Mouse (Mus musculus) spleen, embryonic (tissue): ENCODE results near the gene Wnt3.

Source experiments
- CTCF ChIA-PET: fragments of 350-600 bp; sonication (Branson Sonifier 250); formaldehyde crosslinking; loops from one replicate; lab custom pipeline; 2022; lab: Charles Lee

Gene Wnt3

DNA sequence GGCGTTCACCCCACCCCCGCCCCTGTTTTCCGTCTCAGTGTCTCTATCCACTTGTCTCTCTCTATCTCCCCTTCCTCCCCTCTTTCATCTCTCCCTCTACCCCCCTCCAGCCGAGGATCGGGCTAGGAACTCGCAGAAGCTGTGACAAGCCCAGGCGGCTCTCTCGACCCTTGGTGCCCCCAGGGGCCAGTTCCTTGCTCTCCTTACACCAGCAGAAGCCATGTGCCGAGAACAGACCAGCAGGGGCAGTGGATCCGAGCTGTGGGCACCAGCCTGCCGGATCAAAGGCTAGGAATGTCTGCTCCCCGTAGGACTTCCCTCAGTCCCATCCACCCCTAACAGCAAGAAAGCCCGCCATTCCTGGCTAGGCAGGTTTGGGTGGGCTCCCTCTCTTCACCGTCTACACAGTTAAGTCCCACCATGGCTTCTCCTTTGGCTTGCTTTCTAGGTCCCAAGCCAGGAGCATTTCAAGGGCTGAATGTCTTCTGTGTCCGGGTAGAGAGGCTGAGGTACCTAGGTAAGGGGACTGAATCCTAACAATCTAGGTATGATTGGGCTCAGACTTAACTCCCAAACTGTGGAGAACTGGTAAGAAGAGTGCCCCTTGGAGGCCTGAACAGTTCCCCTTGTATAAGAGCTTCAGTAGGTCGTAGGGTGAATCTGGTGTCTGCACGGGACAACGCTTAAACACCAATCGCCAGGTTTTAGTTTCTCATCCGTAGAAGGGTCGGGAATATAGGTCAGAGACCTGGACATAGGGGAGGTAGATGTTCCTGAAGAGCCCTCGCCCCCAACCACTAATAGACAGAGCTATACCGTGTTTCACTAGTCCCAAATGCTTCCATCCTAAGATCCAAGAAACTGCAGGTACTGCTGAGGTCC lies 1.2 kb upstream of the Wnt3 start:
- CTCF ChIA-PET = no interaction called here

DNA sequence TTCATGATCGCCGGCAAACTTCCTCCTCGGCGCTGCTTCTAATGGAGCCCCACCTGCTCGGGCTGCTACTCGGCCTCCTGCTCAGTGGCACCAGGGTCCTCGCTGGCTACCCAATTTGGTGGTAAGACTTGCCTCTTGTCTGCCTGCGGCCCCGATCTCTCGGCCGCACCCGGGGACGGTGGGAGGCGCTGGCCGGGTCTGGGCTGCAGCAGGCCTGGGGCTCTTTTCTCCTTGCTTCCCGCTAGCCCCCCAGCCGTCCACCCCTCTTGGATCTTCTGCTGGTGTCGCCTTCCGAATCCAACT lies 229 bp downstream of the Wnt3 start:
- CTCF ChIA-PET = no interaction called here

DNA sequence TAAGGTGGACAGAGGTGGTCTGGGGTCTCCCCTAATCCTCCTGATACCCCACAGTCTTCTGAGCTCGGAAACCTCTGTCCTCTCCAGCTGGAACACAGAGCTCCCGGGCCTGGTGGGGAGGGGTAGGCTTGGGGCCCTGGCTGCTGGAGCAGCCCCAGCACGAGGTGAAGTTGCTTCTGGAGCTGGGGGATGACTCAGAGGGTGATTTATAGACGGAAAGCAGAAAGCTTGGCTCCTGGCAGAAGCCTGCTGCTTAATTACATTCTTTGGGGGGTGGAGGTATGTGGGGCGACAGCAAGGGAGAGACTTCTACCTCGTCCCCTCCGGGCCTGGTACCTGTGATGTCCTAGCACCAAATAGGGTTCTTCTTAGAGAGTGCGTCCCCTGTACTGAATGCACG lies 6.2 kb downstream of the Wnt3 start:
- CTCF ChIA-PET = interaction anchor here (0.6 kb wide), 2 partner anchors 102 to 1390 kb away, joined by 3 to 6 read pairs; no protein-coding TSS in a partner anchor

DNA sequence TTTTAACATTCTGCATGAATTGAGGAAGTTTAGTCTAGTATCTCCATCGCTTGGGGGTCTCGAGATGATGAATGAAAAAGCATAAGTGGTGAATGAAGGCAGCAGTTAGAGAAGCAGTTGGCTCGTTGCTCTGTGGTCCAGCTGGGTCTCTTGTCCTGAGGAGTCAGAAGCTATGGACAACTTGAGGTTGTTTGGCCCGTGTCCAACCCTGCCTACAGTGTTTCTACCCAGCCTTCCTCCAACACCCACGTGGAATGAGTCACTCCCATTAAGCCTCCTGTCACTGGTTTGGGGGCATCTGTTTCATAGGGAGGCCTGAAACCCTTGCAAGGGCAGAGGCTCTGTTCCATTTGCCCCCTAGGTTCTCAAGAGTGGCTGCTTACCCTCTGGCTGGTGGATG lies 16.0 kb downstream of the Wnt3 start:
- CTCF ChIA-PET = no interaction called here

DNA sequence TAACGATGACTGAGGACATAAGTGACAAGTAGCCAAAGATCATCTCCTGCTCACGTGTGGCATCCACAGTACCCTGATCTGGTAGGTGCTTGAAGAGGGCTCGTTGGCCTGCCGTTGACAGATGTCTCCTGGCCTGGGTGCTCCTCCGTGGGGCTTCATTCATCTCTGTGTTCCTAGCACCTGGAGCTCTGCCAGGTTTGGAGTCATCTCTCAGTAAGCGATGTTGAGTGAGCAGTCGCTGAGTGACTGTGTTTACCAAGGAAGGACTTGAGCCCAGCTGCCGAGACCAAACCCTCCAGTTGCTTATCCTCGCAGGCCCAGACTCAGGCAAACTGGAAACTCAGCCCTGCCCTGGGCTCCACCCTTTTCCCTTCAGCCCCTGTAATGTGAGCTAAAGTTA lies 27.2 kb downstream of the Wnt3 start:
- CTCF ChIA-PET = no interaction called here

DNA sequence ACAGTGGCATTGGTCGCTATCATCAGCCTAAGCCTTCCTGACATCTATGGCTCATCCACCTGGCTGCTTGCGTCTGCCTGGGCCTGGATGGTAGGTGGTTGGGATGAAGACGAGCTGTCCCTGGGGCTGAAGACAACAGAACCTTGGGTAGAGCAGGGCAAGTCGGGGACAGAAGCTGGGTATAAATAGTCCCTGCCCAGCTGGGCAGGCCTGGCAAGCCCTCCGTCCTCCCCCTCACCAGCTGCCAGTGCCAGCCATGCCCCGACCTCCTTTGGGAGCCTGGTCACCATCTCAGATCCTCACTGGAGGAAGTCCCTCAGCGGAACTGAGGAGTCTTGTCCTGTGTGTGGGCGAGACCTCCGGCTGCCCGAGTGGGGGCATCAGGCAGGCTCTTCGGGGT lies 30.2 kb downstream of the Wnt3 start:
- CTCF ChIA-PET = no interaction called here

DNA sequence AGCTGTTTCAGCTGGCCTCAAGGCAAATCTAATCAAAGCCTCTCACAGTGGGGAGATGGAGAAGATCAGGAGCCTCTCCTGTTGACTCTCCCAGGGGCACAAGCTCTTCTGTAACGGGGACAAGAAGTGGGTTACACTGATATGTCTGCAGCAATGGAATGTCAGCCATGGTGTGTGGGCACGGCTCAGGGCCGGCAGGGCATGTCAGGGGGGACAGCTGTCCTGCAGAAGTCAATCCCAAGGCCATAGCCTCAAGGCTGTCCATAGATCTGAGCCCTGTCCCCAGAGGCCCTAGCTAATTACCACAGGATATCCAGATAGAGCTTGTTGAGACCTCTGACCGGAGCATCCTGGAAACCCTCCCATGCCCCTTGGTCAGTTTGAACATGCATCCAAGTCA lies 30.9 kb downstream of the Wnt3 start:
- CTCF ChIA-PET = no interaction called here

DNA sequence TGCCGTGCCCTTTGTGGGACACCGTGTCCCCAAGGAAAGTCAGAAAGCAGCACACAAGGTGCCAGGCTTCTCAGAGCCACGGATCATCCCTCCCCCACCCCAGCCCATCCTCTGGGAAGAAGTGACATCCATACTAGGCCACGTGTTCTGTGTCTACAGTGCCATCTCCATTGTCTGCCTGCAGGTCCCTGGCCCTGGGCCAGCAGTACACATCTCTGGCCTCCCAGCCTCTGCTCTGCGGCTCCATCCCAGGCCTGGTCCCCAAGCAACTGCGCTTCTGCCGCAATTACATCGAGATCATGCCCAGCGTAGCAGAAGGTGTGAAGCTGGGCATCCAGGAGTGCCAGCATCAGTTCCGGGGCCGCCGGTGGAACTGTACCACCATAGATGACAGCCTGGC lies 34.0 kb downstream of the Wnt3 start:
- CTCF ChIA-PET = no interaction called here

DNA sequence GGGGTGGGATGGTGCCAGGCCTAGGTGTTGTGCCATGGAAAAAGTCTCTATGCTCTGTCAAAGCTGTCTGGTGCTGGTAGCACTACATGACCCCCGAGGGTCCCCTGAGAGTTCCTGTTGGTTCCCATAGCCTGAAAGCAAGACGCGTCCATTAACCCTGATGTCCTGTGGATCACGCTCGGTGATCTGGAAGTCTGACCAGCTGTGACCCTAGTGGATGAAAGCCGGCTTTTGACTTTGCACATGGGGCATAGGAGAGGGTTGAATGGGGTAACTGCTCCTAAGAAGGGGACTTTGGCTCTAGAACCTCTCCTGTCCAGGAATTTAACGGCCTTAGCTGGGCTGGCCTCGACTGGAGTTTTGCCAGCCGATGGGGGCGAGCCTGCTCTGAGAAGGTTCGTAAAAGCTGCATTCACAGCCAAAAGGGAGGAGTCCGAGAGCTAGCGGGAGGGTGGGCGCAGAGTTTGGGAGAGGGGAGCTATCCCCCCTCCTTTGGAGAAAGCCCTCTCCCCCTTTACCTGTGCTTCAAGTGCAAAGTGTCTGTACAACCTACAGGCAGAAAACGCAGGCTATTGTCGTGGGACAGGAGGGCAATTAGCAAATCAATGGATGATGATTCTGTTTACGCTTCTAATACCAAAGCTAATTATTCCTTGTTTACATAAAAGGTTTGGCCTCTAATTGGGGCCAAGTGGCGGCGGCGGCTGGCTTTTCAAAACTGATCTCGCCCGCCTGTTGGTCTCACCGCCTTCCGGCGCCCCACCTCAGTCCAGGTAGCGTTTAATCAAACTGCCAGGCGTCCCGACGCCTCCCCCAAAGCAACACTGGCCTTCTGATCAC lies 35.0 kb downstream of the Wnt3 start:
- CTCF ChIA-PET = interaction anchor here (0.5 kb wide), 1 partner anchor 104 kb away, joined by 6 read pairs; no protein-coding TSS in a partner anchor

DNA sequence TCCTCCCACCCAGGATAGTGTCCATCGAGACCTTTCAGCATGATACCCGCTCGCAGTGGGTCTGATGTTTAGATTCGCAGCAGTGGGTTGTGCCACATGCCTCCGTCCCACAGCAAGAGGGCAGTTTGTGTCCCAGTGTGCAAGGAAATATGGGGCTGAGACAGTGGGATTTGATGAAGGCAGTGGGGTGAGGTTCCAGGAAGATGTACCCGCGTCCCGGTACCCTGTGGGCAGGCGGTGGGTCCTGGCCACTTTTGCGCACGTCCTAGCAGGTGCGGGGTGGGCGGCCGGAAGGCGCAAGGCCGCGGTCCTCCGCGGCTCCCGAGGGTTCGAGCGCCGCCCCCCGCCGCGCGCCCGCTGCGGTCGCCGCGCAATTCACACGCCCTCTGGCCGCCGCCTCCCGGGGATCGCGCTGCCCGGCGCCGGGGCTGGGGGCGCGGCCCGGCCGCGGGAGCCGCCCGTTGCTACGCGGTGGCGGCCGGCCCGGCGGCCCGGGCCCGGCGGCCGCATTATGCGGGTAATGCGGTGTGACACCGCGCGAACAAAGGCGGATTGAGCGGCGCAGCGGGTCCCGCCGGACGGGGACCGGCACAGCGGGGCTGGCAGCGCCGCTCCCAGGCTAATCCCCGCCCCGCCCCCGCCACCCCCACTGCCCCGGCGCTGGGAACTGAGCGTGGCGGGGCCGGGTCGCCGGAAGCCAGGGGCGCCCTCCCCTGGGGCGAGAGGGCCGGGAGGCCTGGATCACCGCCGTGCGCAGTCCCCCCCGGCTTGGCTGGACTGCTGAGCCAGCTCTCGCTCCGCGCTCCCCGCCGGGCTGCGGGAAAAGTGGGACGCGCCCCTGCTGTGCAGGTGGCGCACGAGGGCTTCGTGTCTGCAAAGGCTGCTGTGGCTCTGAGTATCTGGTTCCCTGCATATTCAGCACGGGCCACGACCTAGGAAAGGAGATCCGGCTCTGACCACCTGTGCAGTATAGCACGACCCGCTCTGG lies 36.0 kb downstream of the Wnt3 start:
- CTCF ChIA-PET = no interaction called here

DNA sequence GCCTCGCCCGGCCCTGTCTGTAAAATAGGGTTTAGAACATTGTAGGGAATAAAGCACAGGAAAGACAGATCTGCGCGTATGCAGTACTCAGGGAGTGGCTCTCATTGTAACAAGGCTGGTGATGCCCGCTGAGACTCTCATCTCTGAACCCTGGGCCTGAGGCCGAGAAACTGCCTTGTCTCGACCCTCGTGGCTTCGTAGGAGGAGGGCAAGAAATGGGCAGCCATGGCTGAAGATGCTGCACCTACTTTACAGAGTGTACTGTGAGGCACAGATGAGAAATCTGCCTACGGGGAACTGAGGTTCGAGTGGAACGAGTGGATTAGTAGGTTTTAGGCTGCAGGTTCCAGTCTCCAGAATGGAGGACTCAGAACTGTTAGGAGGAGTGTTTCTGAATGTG lies 36.7 kb downstream of the Wnt3 start:
- CTCF ChIA-PET = no interaction called here

DNA sequence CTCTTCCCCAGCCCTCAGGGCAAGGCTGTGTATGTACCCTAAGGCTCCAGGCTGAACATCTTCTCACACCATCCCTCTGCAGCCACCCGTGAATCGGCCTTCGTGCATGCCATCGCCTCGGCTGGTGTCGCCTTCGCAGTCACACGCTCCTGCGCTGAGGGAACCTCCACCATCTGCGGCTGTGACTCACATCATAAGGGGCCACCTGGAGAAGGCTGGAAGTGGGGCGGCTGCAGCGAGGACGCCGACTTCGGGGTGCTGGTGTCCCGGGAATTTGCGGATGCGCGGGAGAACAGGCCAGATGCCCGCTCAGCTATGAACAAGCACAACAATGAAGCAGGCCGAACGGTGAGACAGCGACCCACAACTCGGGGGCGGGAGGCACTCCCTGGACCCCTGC lies 37.3 kb downstream of the Wnt3 start:
- CTCF ChIA-PET = no interaction called here

DNA sequence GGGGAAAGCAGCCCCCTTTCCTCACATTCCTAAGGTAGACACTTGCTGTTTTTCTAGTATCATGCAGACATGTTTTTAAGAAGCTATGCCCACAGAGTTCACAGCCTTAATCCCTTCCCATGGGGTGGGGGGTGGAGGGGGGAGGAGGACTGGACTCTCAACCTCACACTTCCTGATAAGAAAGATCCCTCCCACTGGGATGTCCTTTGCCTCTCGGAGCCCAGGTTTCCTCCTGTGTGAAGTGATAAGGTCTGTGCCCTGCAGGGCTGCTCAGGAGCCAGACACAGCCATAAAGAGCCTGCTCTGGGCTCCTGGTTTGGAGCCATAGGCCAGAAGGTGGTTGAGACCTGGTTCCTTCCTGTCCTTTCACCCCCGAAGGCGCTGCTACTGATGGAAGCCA lies 40.9 kb downstream of the Wnt3 start:
- CTCF ChIA-PET = no interaction called here

DNA sequence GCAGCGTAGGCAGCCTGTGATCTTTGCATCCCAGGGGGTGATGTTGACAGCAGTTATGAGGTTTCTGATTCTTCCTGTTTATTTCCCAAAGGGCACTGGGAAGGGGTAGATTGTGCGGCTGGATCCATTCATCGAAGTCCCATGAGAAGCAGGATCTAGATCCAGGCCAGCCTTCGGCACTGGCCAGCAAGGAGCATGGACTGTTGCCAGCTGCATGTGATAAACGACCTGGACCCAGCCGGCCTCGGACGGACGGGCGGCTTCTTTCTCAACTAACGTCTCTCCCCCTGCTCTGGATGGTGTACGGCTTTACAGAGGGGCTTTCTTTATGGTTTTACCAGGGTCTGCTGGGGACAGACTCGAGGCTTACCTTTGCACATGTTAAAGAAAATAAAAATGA lies 42.0 kb downstream of the Wnt3 start:
- CTCF ChIA-PET = no interaction called here

DNA sequence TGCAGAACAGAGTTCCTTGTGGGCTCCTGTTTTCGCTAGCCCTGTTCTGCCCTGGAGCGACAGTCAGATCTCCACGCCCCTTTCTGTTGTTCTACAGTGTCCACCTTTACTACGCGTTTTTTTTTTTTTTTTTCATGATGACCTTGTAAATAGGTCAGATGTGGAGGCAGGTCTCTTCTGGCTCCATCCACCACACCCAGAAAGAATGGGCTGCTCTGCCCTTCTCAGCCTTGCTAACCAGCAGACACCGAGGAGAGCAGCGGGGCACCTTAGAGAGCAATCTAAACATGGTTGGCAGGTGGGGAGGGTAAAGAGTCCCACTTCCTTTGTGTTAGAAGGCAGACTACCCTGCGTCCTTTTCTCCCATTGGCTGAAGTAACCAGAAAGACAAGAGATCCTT lies 42.8 kb downstream of the Wnt3 start:
- CTCF ChIA-PET = no interaction called here

DNA sequence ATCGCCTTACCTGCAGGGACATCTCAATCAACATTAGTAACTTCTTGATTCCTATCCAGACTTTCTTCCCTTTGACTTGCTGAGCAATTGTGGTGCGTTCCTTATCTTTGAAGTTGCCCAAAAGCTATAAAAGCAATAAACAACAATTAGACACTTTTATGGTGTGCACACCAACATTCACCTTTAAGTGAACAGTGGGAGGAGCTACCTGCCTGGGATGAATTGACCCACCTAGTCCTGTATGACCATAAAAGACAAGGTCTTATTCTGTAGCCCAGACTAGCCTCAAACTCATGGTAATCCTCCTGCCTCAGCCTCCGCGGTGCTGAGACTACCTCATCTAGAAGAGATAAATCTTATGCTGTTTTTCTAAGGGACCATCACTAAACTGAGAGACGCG lies 53.3 kb downstream of the Wnt3 start:
- CTCF ChIA-PET = no interaction called here

DNA sequence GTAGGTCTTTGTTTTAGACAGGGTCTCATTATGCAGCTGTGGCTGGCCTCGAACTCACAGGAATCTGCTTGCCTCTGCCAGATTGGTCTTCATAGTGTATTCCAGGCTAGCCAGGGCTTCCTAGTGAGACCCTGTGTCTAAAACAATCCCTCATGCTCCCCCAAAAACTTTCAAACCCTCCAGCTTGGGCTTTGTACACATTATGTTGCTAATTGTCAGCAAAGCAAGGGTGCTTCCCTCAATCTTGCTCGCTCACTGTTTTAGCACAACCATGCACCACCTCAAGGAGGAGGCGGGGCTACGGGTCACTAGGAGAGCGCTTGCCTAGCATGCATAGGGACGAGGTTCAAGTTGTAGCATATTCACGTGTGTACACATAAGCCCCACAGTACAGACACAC lies 54.9 kb downstream of the Wnt3 start:
- CTCF ChIA-PET = no interaction called here

DNA sequence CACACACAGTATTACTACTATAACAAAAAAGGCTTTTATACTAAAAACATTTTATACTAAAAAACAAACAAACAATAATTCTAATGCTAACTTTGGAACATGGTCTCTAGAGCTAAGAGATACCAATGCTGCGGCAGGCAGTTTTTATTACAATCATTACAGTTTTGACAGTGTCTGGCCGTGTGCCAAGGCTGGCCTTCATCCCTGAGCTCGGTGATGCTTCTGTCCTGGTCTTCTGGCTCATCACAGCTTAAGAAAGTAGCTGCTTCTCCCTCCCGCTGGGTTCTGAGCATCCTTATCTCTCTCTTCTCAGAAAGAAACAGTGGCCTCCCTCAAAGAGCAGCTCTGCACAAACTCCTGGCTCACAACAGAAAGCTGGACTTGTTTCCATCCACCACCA lies 56.0 kb downstream of the Wnt3 start:
- CTCF ChIA-PET = interaction anchor here (0.6 kb wide), 1 partner anchor 210 kb away, joined by 3 read pairs; no protein-coding TSS in a partner anchor

DNA sequence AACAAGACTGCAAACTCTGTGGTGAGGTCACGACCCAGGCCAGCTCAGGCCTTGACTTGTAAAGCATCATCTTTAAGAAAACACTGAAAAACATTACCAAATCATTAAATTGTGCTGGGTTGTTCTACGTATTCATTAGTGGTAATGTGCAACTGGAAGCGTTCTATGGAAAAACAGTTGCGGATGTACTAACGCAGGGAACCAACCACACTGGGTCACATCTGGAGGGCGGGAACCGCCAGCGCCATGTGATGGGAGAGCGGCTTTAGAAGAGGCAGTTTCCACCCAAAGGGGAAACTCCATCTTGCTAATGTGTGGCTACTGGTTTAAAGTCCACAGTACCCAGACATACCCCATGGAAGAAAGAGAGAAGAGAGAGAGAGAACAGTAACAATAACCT lies 56.5 kb downstream of the Wnt3 start:
- CTCF ChIA-PET = interaction anchor here (0.6 kb wide), 1 partner anchor 210 kb away, joined by 3 read pairs; no protein-coding TSS in a partner anchor

DNA sequence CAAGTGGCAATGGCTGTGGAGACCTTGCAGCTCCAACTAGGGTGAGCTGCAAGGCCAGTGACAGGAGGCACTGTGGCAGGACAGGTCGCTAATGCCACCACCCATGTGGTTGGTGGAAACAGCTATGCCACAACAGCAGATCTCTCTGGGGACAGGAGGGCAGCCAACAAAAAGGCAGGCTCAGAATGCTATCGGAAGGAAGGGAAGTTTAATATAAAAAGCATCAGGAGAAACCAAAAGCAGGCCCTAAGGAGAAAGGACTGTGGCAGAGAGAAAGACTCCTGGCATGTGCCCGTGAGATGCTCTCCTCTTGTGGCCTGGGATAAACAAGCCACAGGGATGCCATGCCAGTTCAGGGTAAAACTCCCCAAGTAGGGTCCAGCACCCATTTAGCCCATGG lies 57.8 kb downstream of the Wnt3 start:
- CTCF ChIA-PET = no interaction called here

DNA sequence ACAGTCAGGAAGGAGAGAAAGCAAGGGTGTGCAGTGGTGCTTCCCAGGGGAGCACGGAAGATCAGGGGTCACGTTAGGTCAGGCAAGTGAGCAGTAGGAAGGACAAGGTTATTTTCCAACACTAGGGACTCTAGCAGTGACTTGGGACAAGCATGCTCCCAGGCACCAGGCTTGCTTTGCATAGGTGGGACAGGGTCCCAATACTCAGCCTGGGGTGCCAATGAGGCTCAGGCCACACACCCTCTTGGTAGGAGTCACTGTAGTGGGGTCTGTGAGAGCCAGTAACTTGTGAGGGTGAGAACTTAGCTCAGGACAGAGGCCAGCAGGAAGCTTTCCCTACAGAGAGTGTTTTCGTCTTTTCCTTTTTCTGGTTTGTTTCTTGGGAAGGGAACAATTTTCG lies 58.4 kb downstream of the Wnt3 start:
- CTCF ChIA-PET = no interaction called here

DNA sequence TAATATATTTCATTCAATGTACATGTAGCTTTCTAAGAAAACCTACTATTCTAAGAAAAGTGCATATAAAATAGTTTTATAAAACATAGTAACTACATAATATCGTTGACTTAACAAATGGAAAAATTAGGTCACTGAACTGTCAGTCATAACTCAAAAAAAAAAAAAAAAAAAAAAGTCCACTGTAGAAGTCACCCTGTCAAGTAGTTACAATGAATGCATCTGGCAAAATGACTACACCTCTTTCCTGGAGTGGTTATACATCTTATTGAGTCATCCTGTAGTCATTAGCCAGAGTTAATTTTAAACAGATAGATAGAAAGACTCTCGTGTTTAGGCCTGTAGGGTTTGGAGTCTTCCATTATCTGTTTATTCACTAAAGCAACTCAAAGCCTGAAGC lies 65.0 kb downstream of the Wnt3 start:
- CTCF ChIA-PET = no interaction called here
